Mouse (Mus musculus) small intestine, adult 2 months (tissue): ENCODE results near the gene Il9r.

Source experiments
- CTCF ChIP-seq: fragments of 200-500 bp; IDR thresholded peaks from 2 replicates; pipeline ENCODE4 v1.5.1; 2012; ENCODE audit warnings: low read depth, mild to moderate bottlenecking, control low read depth, inconsistent platforms, low read length, moderate library complexity, mixed read lengths; ENCODE audit not compliant: insufficient replicate concordance, insufficient read length; ENCODE audit errors: extremely low read depth
- POLR2A ChIP-seq: fragments of 200-500 bp; IDR thresholded peaks from 2 replicates; pipeline ENCODE4 v1.6.1; 2012; ENCODE audit warnings: low read depth, mild to moderate bottlenecking, control low read depth, inconsistent platforms, low read length, moderate library complexity

DNA sequence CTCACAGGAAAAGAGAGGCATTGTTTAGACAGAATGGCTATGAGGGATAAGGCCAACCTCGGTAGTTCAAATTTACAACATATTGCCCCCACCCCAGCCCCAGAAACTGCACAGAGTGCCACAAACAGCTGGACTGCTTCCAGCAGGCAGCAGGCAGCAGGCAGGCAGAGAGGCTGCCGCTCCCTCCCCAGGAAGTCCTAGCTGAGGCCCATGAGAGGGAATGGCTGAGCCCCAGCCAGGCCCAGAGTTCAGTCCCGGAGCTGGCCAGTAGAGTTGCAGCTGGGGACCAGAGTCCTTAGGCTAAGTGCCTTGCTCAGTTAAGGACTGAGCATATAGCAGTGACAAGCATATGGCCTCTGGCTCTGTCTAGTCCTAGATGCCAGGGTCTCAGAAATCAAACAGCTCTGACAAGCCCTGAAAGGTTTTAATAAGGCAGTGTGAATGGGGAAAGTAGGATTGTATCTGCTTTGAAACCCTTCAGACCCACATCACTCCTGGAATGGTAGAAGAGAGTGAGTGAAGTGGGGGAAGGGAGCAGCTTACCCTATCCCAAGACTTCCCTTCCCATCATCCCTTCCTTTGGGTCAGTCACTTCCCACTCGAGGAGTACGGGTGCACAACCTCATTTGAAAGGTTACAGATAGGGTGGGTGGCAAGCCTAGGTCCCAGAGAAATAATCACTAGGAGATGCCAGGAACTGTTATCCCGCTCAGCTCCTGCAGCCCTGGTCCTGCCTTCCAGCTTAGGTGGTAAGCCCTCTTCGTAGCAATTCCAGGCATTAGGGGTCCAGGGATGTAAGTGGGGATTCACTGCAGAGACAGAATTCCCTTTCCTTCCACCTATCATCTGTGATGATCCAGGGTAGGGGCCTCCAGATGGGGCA, 25.4 kb upstream of the Il9r start:
- TF ChIP-seq CTCF = no peak
- TF ChIP-seq POLR2A = no peak
